Mouse (Mus musculus): ENCODE results near the gene Fezf1.

DNA sequence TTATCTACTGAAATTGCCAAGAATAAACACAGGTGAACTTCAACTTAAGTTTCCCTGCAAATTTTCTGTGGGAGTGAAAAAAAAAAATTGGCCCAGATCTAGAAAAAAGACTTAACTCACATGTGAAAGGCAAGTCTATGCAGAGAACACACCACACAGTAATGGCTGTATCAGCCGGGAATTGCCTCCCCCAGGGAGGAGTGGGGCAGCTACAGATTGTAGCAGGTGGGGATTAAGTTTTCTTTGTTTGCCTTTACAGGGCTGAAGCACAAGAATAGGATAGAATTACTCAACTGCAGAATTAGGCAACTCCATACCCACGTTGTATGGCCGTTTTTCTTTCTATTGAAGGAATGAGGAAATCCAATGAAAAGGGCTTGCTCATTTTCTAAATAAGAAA lies 36.7 kb downstream of the Fezf1 start:
- TF ChIP-seq CTCF (IDR thresholded peaks at IDR 0.05; ENCODE audit: borderline replicate concordance, control insufficient read depth, extremely low read depth, insufficient read depth, low read length, poor library complexity): no peak
- no peak for TF ChIP-seq POLR2A (IDR thresholded peaks at IDR 0.05; ENCODE audit: control insufficient read depth, extremely low read depth, insufficient read depth, low read length, poor library complexity)

All from thymus, adult 2 months (tissue).